Mouse (Mus musculus): ENCODE results near the gene Rerg. TPM values are rescaled to one million over a fixed set of nuclear protein-coding genes. Genes with fewer than 3 reads are reported as not detected.

Gene Rerg
- polyA plus RNA-seq, 1 experiment, result 9.2 TPM

- WGBS, result 13% methylated on average over 10 of the region's 10 CpGs
- no peak overlapping the region for H3K4me3 ChIP-seq (replicated peaks; ENCODE audit: extremely low read depth, low read depth, low read length)
- no peak for TF ChIP-seq CTCF (IDR thresholded peaks at IDR 0.05; ENCODE audit: insufficient read depth, low read length)
- TF ChIP-seq POLR2A (IDR thresholded peaks at IDR 0.05; ENCODE audit: borderline replicate concordance, extremely low read depth, low read depth, low read length), result no peak
- no peak for DNase-seq
- peaks cover 7% of the 10 kb centered on the region; the same call in 1 of the 2 replicates for H3K4me1 ChIP-seq (ENCODE audit: control insufficient read depth, insufficient read depth, low read length)
These were observed 67.6 kb downstream of the Rerg start for GRCm38 (mm10) chr6:137102662-137103179.

GRCm38 (mm10) chr6:137101886-137102661 lies 68.2 kb downstream of the Rerg start:
- 69% methylated on average over 7 of the region's 7 CpGs for WGBS
- TF ChIP-seq CTCF (IDR thresholded peaks at IDR 0.05; ENCODE audit: insufficient read depth, low read length) (no peak), POLR2A (IDR thresholded peaks at IDR 0.05; ENCODE audit: borderline replicate concordance, extremely low read depth, low read depth, low read length) (no peak)
- Histone ChIP-seq H3K4me3 (replicated peaks; ENCODE audit: extremely low read depth, low read depth, low read length) (no peak overlapping the region), H3K4me1 (ENCODE audit: control insufficient read depth, insufficient read depth, low read length) (peaks cover 7% of the 10 kb centered on the region; the same call in 1 of the 2 replicates)
- DNase-seq, result no peak

DNA sequence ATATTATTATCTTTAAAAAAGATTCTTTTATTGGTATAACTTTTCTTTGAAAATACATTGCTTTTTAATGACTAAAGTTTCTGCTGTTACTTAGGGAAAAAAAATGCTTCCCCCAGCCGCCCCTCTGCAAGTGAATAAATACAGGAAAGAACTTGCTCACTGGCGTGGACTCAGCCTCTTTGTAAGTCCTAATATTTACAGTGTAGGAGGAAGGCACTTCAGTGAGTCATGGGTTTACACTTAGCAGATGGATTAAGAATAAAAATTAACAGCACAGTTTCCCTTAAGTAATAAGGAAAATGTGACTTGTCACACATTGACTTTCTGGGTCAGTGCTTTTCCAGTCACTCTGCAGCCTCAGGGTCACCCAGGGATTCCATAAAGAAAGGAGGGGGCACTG lies 70.0 kb downstream of the Rerg start:
- whole genome bisulfite sequencing, result 25% methylated on average over 2 of the region's 2 CpGs
- TF ChIP-seq POLR2A (IDR thresholded peaks at IDR 0.05; ENCODE audit: borderline replicate concordance, extremely low read depth, low read depth, low read length), result no peak
- TF ChIP-seq CTCF (IDR thresholded peaks at IDR 0.05; ENCODE audit: insufficient read depth, low read length), result no peak
- no peak for DNase-seq
- peaks cover 7% of the 10 kb centered on the region; the same call in 1 of the 2 replicates for H3K4me1 ChIP-seq (ENCODE audit: control insufficient read depth, insufficient read depth, low read length)
- H3K4me3 ChIP-seq (replicated peaks; ENCODE audit: extremely low read depth, low read depth, low read length), result no peak overlapping the region

DNA sequence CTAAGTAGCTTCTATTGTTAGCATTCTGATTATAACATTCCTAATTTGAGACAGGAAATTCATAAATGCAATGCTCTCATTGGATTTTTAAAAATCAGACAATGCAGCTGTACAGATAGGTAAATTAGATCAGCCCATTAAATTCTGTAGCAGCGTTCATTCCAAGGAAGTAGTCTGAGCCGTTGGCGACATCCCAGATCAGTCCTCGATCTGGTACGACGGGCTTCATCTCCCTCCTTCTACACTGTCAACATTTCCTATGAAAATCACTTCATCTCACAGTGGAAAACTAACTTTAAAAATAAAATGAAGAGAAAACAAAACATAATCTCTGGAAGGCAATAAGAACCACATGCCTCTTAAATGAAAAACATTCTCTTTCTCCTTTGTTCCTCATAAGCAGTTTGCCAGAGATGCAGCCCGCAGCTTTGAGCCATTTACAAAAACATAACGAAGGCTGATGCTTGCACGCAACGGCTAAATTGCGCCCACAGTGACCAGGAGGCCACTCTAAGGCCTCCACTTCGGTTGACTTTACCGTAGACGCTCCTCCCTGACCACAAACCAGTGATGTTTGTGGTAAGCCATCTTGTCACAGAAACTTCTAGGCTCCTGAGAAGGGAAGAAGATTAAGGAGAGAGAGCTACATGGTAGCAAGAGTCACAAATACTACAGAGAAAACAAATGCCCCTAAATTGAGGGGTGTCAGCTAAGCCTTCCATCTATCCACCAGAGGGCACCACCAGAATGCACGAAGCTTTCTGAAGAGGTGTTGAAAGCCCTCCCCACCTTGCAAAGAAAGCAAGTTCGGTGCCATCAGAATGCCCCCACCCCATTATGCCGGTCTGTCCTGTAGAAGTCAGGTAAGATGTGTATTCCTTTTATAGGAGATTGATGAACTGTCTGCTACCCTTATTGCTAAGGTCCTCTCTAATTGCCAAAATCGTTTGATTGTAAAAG lies 71.8 kb downstream of the Rerg start:
- H3K4me3 ChIP-seq (replicated peaks; ENCODE audit: extremely low read depth, low read depth, low read length), result no peak overlapping the region
- H3K4me1 ChIP-seq (ENCODE audit: control insufficient read depth, insufficient read depth, low read length), result peaks cover 5% of the 10 kb centered on the region; the same call in 1 of the 2 replicates
- TF ChIP-seq POLR2A (IDR thresholded peaks at IDR 0.05; ENCODE audit: borderline replicate concordance, extremely low read depth, low read depth, low read length), result no peak
- TF ChIP-seq CTCF (IDR thresholded peaks at IDR 0.05; ENCODE audit: insufficient read depth, low read length), result peak; percentile 68
- 55% methylated on average over 18 of the region's 18 CpGs for WGBS
- DNase-seq, result peak; percentile 32

- TF ChIP-seq CTCF (IDR thresholded peaks at IDR 0.05; ENCODE audit: insufficient read depth, low read length) (no peak), POLR2A (IDR thresholded peaks at IDR 0.05; ENCODE audit: borderline replicate concordance, extremely low read depth, low read depth, low read length) (no peak)
- Histone ChIP-seq H3K4me3 (replicated peaks; ENCODE audit: extremely low read depth, low read depth, low read length) (no peak overlapping the region), H3K4me1 (ENCODE audit: control insufficient read depth, insufficient read depth, low read length) (0 out of 2 replicates have a peak, but pooled peaks cover 2% of the 10 kb centered on the region)
- 75% methylated on average over 2 of the region's 2 CpGs for WGBS
- DNase-seq, result no peak
These were observed 75.8 kb downstream of the Rerg start for GRCm38 (mm10) chr6:137094475-137094874.

DNA sequence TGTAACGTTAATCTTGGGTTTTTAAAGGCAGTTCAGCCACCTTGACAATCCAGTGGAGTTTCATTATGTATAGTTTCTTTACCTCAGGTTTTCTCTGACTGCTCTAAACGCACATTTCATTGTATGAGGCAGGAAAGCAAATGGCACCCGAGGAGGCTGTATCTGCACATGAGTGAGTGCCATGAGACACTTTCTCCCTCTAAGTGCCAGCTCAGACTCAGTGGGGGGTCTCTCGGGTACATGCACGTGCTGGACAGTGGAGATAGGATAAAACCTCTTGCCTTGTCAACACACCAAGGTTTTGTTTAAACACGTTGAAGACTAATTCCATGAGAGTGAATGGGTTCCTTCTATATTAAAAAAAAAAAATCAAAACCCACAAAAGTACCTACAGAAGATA lies 81.8 kb downstream of the Rerg start:
- 0 out of 2 replicates have a peak, but pooled peaks cover 2% of the 10 kb centered on the region for H3K4me1 ChIP-seq (ENCODE audit: control insufficient read depth, insufficient read depth, low read length)
- 74% methylated on average over 6 of the region's 6 CpGs for WGBS
- no peak overlapping the region for H3K4me3 ChIP-seq (replicated peaks; ENCODE audit: extremely low read depth, low read depth, low read length)
- TF ChIP-seq POLR2A (IDR thresholded peaks at IDR 0.05; ENCODE audit: borderline replicate concordance, extremely low read depth, low read depth, low read length), result no peak
- TF ChIP-seq CTCF (IDR thresholded peaks at IDR 0.05; ENCODE audit: insufficient read depth, low read length), result no peak
- no peak for DNase-seq

DNA sequence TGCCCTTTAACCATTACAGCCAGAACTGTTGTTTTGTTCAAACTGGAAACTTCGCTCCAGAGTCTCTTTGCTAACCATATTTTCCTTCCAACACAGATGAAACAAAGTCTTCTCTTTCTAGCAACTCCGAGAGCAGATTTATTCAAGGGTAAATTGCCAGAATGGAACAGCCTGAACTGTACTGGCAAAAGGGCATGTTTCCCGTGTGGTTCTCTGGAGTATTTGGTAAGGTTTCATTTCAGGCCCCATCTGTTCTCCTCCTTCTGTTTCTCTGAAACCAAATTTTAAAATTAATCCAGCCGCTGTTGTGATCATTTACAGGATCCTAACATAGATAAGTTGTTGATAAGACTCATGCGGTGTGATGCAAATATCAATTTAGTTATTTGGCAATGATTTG lies 82.3 kb downstream of the Rerg start:
- no peak for TF ChIP-seq POLR2A (IDR thresholded peaks at IDR 0.05; ENCODE audit: borderline replicate concordance, extremely low read depth, low read depth, low read length)
- no peak for TF ChIP-seq CTCF (IDR thresholded peaks at IDR 0.05; ENCODE audit: insufficient read depth, low read length)
- no peak overlapping the region for H3K4me3 ChIP-seq (replicated peaks; ENCODE audit: extremely low read depth, low read depth, low read length)
- DNase-seq, result no peak
- 84% methylated on average over 5 of the region's 5 CpGs for WGBS
- 0 out of 2 replicates have a peak, but pooled peaks cover 2% of the 10 kb centered on the region for H3K4me1 ChIP-seq (ENCODE audit: control insufficient read depth, insufficient read depth, low read length)

DNA sequence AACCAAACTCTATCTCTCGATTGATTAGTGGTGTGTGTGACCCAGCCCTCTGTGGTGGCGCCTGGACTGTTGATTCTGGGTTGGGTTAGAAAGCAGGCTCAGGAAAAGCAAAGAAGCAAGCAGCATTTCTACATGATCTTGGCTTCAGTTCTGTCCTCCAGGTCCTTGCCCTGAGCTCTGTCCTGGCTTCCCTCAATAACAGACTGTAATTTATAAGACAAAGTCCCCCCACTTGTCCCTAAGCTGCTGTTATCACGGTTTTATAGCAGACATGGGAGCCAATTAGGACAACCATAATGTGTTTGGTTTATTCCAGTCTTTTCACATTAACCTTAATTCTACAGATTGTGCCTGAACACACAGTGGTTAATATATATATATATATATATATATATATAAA lies 82.8 kb downstream of the Rerg start:
- no peak for TF ChIP-seq CTCF (IDR thresholded peaks at IDR 0.05; ENCODE audit: insufficient read depth, low read length)
- TF ChIP-seq POLR2A (IDR thresholded peaks at IDR 0.05; ENCODE audit: borderline replicate concordance, extremely low read depth, low read depth, low read length), result no peak
- DNase-seq, result no peak
- no peaks in the 10 kb centered on the region for H3K4me1 ChIP-seq (ENCODE audit: control insufficient read depth, insufficient read depth, low read length)
- WGBS, result 87% methylated on average over 3 of the region's 3 CpGs
- H3K4me3 ChIP-seq (replicated peaks; ENCODE audit: extremely low read depth, low read depth, low read length), result no peak overlapping the region

GRCm38 (mm10) chr6:137079701-137080100 lies 90.6 kb downstream of the Rerg start:
- no peak for TF ChIP-seq CTCF (IDR thresholded peaks at IDR 0.05; ENCODE audit: insufficient read depth, low read length)
- no peak for TF ChIP-seq POLR2A (IDR thresholded peaks at IDR 0.05; ENCODE audit: borderline replicate concordance, extremely low read depth, low read depth, low read length)
- no peaks in the 10 kb centered on the region for H3K4me1 ChIP-seq (ENCODE audit: control insufficient read depth, insufficient read depth, low read length)
- DNase-seq, result no peak
- no peak overlapping the region for H3K4me3 ChIP-seq (replicated peaks; ENCODE audit: extremely low read depth, low read depth, low read length)
- 79% methylated on average over 6 of the region's 6 CpGs for WGBS
